ENCODE assay signal across 15 mouse cellular contexts in the genomic region with DNA sequence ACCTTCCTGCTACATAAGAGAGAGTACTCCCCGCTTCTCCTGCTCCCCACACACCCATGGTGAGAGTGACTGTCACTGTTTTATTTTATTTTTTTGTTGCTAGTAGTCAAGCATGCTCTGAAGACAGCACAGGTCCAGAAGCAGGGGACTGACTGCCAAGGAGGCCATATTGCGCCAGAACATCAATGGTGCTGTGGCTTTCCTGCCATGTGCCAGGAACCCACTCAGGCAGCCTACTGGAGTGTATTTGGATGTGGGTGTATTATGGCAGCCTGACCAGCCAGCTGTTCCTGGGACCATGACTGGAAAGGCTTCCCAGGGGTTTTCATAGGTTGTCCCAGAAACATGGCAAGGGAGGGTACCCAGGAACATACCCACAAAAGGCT.
"Had no signal": no experiment of that assay in that cellular context is flagged by ENCODE, and none has a peak within 500 bp of the region (broad histone marks: within the 10 kb centered on the region; RNA-seq: fewer than 3 reads in every experiment).

No protein-coding gene starts in this region.

- H3K27me3 ChIP-seq: liver, embryonic 15.5 days; megakaryocyte, embryonic 14.5 days; midbrain, embryonic 15.5 days; neural tube, embryonic 12.5 days had no signal

- H3K4me2 ChIP-seq: liver, embryonic 11.5 days; liver, embryonic 15.5 days; midbrain, embryonic 11.5 days; midbrain, embryonic 15.5 days; neural tube, embryonic 12.5 days had no signal

- DNase-seq: kidney, adult 11 months; kidney, adult 9 months; lung, adult 2 months; lung, postnatal 4 days; spleen, adult 18-20 months; thymus, adult 18-20 months; thymus, postnatal 14 days had no signal

- H3K36me3 ChIP-seq: limb, embryonic 10.5 days; liver, embryonic 15.5 days; midbrain, embryonic 15.5 days; neural tube, embryonic 12.5 days had no signal

- ATAC-seq: midbrain, embryonic 15.5 days had no signal

- H3K27ac ChIP-seq: kidney, postnatal 0 days; limb, embryonic 10.5 days; liver, embryonic 15.5 days; midbrain, embryonic 15.5 days; neural tube, embryonic 12.5 days had no signal

- H3K9ac ChIP-seq: liver, embryonic 15.5 days; midbrain, embryonic 15.5 days; neural tube, embryonic 12.5 days had no signal

- H3K4me1 ChIP-seq: liver, embryonic 15.5 days had no signal

- H3K4me3 ChIP-seq: limb, embryonic 10.5 days; liver, embryonic 15.5 days; megakaryocyte, embryonic 14.5 days; midbrain, embryonic 15.5 days; neural tube, embryonic 12.5 days had no signal

- H3K9me3 ChIP-seq: limb, embryonic 10.5 days; liver, embryonic 15.5 days; midbrain, embryonic 15.5 days; neural tube, embryonic 12.5 days had no signal
